Mouse (Mus musculus) testis, adult 2 months (tissue): ENCODE results near the gene Hsh2d. TPM values are rescaled to one million over a fixed set of nuclear protein-coding genes. Genes with fewer than 3 reads are reported as not detected.

Experiments used
- H3K27ac ChIP-seq: fragments of 200-500 bp; 2 replicates; pipeline ENCODE4 v1.5.1; 2012; ENCODE audit warnings: low read depth, low read length; ENCODE audit not compliant: control insufficient read depth, insufficient read depth
- H3K27me3 ChIP-seq: fragments of 200-500 bp; 2 replicates; pipeline ENCODE4 v1.6.1; 2012; ENCODE audit warnings: mild to moderate bottlenecking, low read length, moderate library complexity; ENCODE audit not compliant: control insufficient read depth, insufficient read depth
- H3K36me3 ChIP-seq: fragments of 200-500 bp; 2 replicates; pipeline ENCODE4 v1.6.1; 2012; ENCODE audit warnings: mild to moderate bottlenecking, low read length; ENCODE audit not compliant: control insufficient read depth, insufficient read depth
- H3K4me1 ChIP-seq: fragments of 200-500 bp; 2 replicates; pipeline ENCODE4 v1.6.1; 2012; ENCODE audit warnings: low read length; ENCODE audit not compliant: control insufficient read depth, insufficient read depth
- H3K4me3 ChIP-seq: fragments of 200-500 bp; 2 replicates; pipeline ENCODE4 v1.5.1; 2012; ENCODE audit warnings: low read depth, mild to moderate bottlenecking, low read length, moderate library complexity, mixed read lengths; ENCODE audit not compliant: control insufficient read depth
- CTCF ChIP-seq: fragments of 200-500 bp; IDR thresholded peaks from 2 replicates; pipeline ENCODE4 v1.5.1; 2012; ENCODE audit warnings: low read depth, mild to moderate bottlenecking, inconsistent platforms, low read length, moderate library complexity; ENCODE audit not compliant: control insufficient read depth, insufficient read depth, insufficient replicate concordance
- POLR2A ChIP-seq: fragments of 200-500 bp; IDR thresholded peaks from 2 replicates; pipeline ENCODE4 v1.6.1; 2012; ENCODE audit warnings: low read depth, mild to moderate bottlenecking, inconsistent platforms, low read length, moderate library complexity; ENCODE audit not compliant: control insufficient read depth
- polyA plus RNA-seq: library from polyadenylated mRNA; depleted of rRNA; stranded (reverse); fragments of >200 nt; gene quantifications from 2 replicates; pipeline ENCODE4 v1.2.3, GENCODE M21; 2012

The Hsh2d gene
- polyA plus RNA-seq, 1 experiment, result 0.31 TPM

- no peaks in the 10 kb centered on the region for H3K36me3 ChIP-seq
- H3K4me3 ChIP-seq, result no peak overlapping the region; the same call in 1 of the 2 replicates
- peaks cover 12% of the 10 kb centered on the region for H3K4me1 ChIP-seq
- no peak overlapping the region for H3K27ac ChIP-seq
- no peak for TF ChIP-seq CTCF
- no peaks in the 10 kb centered on the region for H3K27me3 ChIP-seq
Observed at GRCm38 (mm10) chr8:72162821-72163220, 26.6 kb upstream of the Hsh2d start.

GRCm38 (mm10) chr8:72169098-72169668 lies 20.3 kb upstream of the Hsh2d start:
- no peaks in the 10 kb centered on the region for H3K4me1 ChIP-seq
- H3K4me3 ChIP-seq, result no peak overlapping the region
- H3K36me3 ChIP-seq, result peaks cover 3% of the 10 kb centered on the region
- no peaks in the 10 kb centered on the region for H3K27me3 ChIP-seq
- H3K27ac ChIP-seq, result no peak overlapping the region
- TF ChIP-seq CTCF (no peak), POLR2A (no peak)

- peaks cover 3% of the 10 kb centered on the region for H3K36me3 ChIP-seq
- TF ChIP-seq CTCF, result no peak
- TF ChIP-seq POLR2A, result no peak
- no peak overlapping the region for H3K4me3 ChIP-seq
- no peaks in the 10 kb centered on the region for H3K4me1 ChIP-seq
- H3K27me3 ChIP-seq, result no peaks in the 10 kb centered on the region
- no peak overlapping the region for H3K27ac ChIP-seq
Observed at GRCm38 (mm10) chr8:72169681-72170249, 19.7 kb upstream of the Hsh2d start.

GRCm38 (mm10) chr8:72177346-72177925 lies 12.0 kb upstream of the Hsh2d start:
- H3K4me1 ChIP-seq, result no peaks in the 10 kb centered on the region
- H3K4me3 ChIP-seq, result no peak overlapping the region
- peaks cover 2% of the 10 kb centered on the region for H3K36me3 ChIP-seq
- no peak overlapping the region for H3K27ac ChIP-seq
- TF ChIP-seq POLR2A (no peak), CTCF (peak; percentile 46; the same call in 1 of the 2 replicates)
- H3K27me3 ChIP-seq, result no peaks in the 10 kb centered on the region

GRCm38 (mm10) chr8:72183554-72184202 lies 5.8 kb upstream of the Hsh2d start:
- H3K27ac ChIP-seq, result no peak overlapping the region
- H3K4me1 ChIP-seq, result no peaks in the 10 kb centered on the region
- H3K4me3 ChIP-seq, result no peak overlapping the region
- no peak for TF ChIP-seq POLR2A
- no peak for TF ChIP-seq CTCF
- no peaks in the 10 kb centered on the region for H3K36me3 ChIP-seq
- no peaks in the 10 kb centered on the region for H3K27me3 ChIP-seq

- Histone ChIP-seq H3K27ac (no peak overlapping the region), H3K4me1 (no peaks in the 10 kb centered on the region), H3K4me3 (no peak overlapping the region), H3K36me3 (no peaks in the 10 kb centered on the region), H3K27me3 (no peaks in the 10 kb centered on the region)
- TF ChIP-seq CTCF (no peak), POLR2A (no peak)
Observed at GRCm38 (mm10) chr8:72187793-72188331, 1.6 kb upstream of the Hsh2d start.

- H3K36me3 ChIP-seq, result no peaks in the 10 kb centered on the region
- H3K27ac ChIP-seq, result no peak overlapping the region
- no peak for TF ChIP-seq CTCF
- H3K4me1 ChIP-seq, result no peaks in the 10 kb centered on the region
- H3K27me3 ChIP-seq, result no peaks in the 10 kb centered on the region
- no peak overlapping the region for H3K4me3 ChIP-seq
Observed at GRCm38 (mm10) chr8:72190215-72190539, 739 bp downstream of the Hsh2d start.
